Mouse (Mus musculus) left cerebral cortex, adult 2 months (tissue): ENCODE results near the gene Zfp945. TPM values are rescaled to one million over a fixed set of nuclear protein-coding genes. Genes with fewer than 3 reads are reported as not detected.
"Not testable (repeated sequence)": the region's sequence is repeated elsewhere in the genome, so short reads cannot be mapped to it uniquely, and the experiment has no call there.

Experiments used
- DNase-seq, 2 experiments: peaks; one replicate each; pipeline ENCODE4 v3.0.0; 2021 to 2022; ENCODE audit warnings: low spot score in 2 of 2, mixed read lengths in 1 of 2; ENCODE audit errors: extremely low spot score in 1 of 2
- H3K27ac ChIP-seq: fragments of 200-600 bp; 2 replicates; pipeline ENCODE4 v1.8.1; 2022
- H3K4me3 ChIP-seq: fragments of 200-600 bp; 2 replicates; pipeline ENCODE4 v1.8.1; 2022
- CTCF ChIP-seq: fragments of 200-600 bp; IDR thresholded peaks from 2 replicates; pipeline ENCODE4 v1.8.1; 2022; ENCODE audit warnings: antibody characterized with exemption, mild to moderate bottlenecking, moderate library complexity
- intact Hi-C: fragments of 180-260 bp; cut with DNase I; formaldehyde crosslinking; loops from one replicate; pipeline ENCODE4 v1.15.1; 2025
- long read RNA-seq, 2 experiments: library from polyadenylated mRNA; stranded (forward); transcript quantifications; one replicate each; pipeline ENCODE4 v2.0.0; 2021; ENCODE audit warnings: borderline mapping rate in 2 of 2
- total RNA-seq, 2 experiments: library from RNA; stranded (reverse); gene quantifications; 2 replicates each; pipeline ENCODE4 v1.2.3; 2021

Zfp945 gene
- 10 to 100 TPM; 14.3 to 15.7 TPM for total RNA-seq
- long read RNA-seq, experiment 1, full-length matches to known transcripts: 3 of 6 reads
- long read RNA-seq, experiment 1, partial matches to known transcripts: 0 of 6 reads
- long read RNA-seq, experiment 1, other reads (novel, unspliced or antisense): 3 of 6 reads
- long read RNA-seq, experiment 2, full-length matches to known transcripts: 2 of 6 reads
- long read RNA-seq, experiment 2, partial matches to known transcripts: 2 of 6 reads
- long read RNA-seq, experiment 2, other reads (novel, unspliced or antisense): 2 of 6 reads

DNA sequence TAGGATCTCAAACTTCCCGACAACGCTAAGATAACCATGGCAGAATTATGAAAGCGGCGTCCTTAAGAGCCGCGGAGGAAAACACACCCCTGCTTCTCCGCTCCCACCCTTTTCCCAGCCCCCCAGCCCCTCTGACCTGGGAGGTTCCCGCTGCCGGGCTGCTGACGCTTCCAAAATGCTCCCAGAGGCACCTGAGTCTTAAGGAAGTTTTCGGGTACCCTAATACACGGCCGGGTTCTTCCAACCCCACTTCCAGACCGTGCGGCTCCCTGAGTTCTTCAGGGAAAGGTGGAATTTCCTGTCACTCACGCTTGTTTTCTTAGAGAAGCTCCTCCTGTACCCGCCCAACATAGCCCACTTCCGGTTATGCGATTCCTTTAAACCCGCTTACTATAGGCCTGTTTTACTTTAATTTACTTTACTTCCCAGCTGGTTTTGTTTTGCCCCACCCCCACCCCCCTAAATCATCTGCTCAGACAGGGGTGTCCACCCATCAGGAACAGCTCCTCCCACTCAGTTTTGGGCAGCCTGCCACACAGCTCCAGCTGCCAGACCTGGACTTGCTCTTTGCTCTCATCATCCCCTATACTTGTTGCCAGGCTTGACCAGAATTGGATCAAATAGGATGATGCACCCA, at the start of gene Zfp945:
Zfp945 (minus strand) TSS at position 290 of the 637 bp plus-strand sequence.
- intact Hi-C loops: loop anchor here (2.0 to 5.0 kb wide), 4 partner anchors 50 to 685 kb away; partner anchors contain the start of gene Zfp40
- Histone ChIP-seq H3K27ac (peak within 1 kb of the TSS; percentile 82), H3K4me3 (peak within 1 kb of the TSS; percentile 83)
- DNase-seq: peak; percentile 56 to 62
- no peak for TF ChIP-seq CTCF

- Histone ChIP-seq H3K27ac (no peak overlapping the region), H3K4me3 (no peak overlapping the region)
- intact Hi-C loops: no loop called here
- DNase-seq: no peak
- no peak for TF ChIP-seq CTCF
Observed at GRCm38 (mm10) chr17:22888302-22888701, 21.4 kb upstream of the Zfp945 start.

DNA sequence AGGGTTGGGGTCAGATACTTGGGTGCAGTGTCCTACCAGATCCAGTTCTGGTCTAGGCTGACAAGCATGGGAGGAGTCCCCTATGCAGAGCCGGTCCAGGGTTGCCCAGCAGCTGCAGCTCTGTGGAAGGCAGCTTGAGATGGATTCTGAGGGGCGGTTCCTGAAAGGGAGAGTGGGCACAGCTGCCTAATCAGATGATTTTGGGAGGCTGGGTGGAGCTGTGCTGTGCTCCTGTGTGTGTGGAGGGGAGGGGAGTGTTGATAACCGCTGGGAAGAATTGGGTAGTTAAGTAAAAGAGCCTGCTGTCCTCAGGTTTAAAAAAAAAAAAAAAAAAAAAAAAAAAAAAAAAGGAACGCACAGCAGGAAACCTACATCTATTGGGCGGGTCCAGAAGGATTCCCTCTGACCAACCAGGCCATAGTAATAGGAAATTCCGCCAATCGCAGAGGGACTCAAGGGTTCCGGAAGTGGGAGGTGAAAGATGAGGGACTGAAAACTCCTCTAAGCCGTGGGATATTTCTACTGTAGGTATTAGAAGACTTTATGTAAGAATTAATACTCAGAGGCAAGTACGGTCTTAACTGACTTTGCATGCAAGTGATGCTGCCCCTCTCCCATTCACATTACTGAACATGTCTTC, 17.2 kb upstream of the Zfp945 start:
- Histone ChIP-seq H3K4me3 (no peak overlapping the region), H3K27ac (no peak overlapping the region)
- TF ChIP-seq CTCF: no peak

GRCm38 (mm10) chr17:22877427-22878307, 10.7 kb upstream of the Zfp945 start:
- intact Hi-C loops: no loop called here
- Histone ChIP-seq H3K27ac (no peak overlapping the region), H3K4me3 (no peak overlapping the region)
- DNase-seq: no peak
- no peak for TF ChIP-seq CTCF

More for the DNA sequence above, 17.2 kb upstream of the Zfp945 start:
- intact Hi-C loops: no loop called here
- DNase-seq: no peak

DNA sequence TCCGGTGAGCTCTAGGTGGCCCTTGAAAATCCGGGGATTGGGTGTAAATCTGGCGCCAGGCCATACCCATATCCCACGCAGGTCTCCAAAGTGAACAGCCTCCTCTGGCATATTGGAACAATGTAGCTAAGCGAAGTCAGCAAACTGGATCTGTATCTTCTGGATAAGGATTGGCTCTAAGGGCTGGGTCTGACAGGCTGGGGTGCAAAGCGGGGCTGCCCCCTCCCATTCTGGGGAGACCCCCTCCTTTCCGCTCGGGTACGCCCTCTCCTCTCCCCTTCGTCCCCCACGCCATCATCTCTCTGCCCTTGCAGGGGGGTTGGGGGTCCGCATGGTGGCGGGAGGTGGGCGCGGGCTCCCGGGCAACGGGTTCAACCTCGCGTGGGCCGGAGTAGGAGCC, 9.4 kb upstream of the Zfp945 start:
- DNase-seq: no peak
- intact Hi-C loops: no loop called here
- Histone ChIP-seq H3K27ac (no peak overlapping the region), H3K4me3 (no peak overlapping the region)
- no peak for TF ChIP-seq CTCF

DNA sequence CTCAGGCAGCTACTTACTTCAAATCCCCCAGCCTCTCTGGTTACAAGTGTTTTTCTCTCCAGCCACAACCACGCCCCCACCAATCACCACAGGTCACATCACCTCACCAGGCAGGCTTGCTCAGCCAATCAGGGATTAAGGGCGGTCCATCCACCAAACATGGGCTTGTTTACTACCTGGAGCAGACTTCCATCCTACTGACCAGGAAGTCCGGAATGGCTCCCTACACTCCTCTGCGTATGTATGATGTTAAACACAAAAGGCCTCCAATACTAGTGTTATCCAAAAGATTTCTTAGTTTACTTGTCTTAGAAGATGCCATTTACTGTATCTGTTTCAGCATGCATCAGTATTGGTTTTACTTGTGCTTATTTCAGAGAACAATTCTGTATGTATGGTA, 8.6 kb upstream of the Zfp945 start:
- H3K4me3 ChIP-seq, H3K27ac ChIP-seq, DNase-seq, intact Hi-C loops: not testable (repeated sequence)

GRCm38 (mm10) chr17:22866421-22866844, 501 bp downstream of the Zfp945 start:
- no peak for TF ChIP-seq CTCF
- intact Hi-C loops: loop anchor here (2.0 to 5.0 kb wide), 4 partner anchors 50 to 686 kb away; partner anchors contain the start of gene Zfp40
- H3K4me3 ChIP-seq: peak overlapping the region; percentile 83
- peak overlapping the region; percentile 82 for H3K27ac ChIP-seq
- DNase-seq: peak in 1 of 2 experiments; percentile 7

DNA sequence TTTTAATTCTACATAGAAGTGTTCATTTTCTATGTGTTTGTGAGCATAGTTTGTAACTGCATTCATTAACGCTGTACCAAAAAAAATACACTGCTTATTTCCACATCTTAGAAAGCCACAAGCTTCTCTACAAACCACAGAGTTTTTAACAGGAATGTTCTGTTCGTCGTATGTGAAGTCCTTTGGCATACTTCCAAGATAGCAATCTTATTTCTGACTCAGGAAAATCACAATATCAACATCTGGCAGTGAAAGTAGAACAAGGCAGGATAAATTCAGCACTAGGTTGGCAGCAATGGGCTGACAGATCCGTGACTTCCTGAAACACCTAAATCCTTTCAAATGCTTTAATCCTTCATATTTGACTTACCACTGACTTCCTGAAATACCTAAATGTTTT, 45.8 kb downstream of the Zfp945 start:
- DNase-seq: no peak
- H3K27ac ChIP-seq: no peak overlapping the region
- no peak overlapping the region for H3K4me3 ChIP-seq
- no peak for TF ChIP-seq CTCF
- intact Hi-C loops: no loop called here

DNA sequence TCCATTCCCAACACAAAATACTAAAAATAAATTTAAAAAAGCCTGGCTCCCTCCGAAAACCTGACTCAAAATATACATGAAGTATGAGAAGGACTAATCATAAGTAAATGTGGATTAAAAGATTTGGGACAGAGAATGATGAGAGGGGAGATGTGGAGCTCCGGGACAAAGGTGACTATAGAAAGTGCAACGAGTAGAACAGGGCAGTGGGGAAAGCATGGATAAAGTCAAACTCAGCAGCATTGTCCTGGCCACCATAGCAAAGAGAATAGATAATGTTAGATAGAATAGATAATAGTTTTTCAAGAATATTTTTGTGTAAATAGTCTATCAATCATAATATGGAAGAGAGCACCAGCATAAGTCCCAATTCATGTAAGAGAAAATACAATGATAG, 48.7 kb downstream of the Zfp945 start:
- Histone ChIP-seq H3K27ac (peak overlapping the region; percentile 90; the same call in 1 of the 2 replicates), H3K4me3 (peak overlapping the region; percentile 81)
- no peak for DNase-seq
- intact Hi-C loops: loop anchor here (5.0 to 10.0 kb wide), 2 partner anchors 377 to 729 kb away; partner anchors contain the start of gene Zfp40
- no peak for TF ChIP-seq CTCF

GRCm38 (mm10) chr17:22817471-22818198, 49.3 kb downstream of the Zfp945 start:
- TF ChIP-seq CTCF: no peak
- DNase-seq: peak; percentile 48 to 63
- peak overlapping the region; percentile 90 for H3K27ac ChIP-seq
- intact Hi-C loops: loop anchor here (1.0 to 10.0 kb wide), 4 partner anchors 49 to 730 kb away; partner anchors contain the start of genes Zfp40 and Zfp945
- peak overlapping the region; percentile 81 for H3K4me3 ChIP-seq

DNA sequence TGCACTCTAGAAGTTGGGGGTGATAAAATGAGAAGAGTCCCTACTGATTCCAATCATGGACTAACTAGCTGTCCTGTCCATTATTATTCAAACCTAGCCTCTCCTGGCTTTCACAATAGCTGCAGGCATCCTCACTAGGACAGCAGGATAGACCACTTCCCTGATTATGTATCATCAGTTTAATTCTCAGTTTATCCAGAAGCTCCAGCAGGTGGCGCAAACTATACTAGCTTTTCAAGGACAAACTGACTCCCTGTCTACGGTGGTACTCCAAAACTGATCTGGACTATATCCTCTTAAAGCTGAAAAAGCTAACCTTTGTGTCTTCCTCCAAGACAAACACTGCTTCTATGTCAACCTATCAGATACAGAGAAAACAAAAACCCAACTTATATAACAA, 67.2 kb downstream of the Zfp945 start:
- TF ChIP-seq CTCF: peak; percentile 39
- Histone ChIP-seq H3K27ac (no peak overlapping the region), H3K4me3 (no peak overlapping the region)
- DNase-seq: no peak
- intact Hi-C loops: no loop called here

Other genes starting within 250 kb of the Zfp945 start
- not detected for gene Vmn2r113, start 75.8 kb upstream of the Zfp945 start, total RNA-seq
- not detected for gene Vmn2r-ps130, start 194.0 kb upstream of the Zfp945 start, total RNA-seq